Mouse (Mus musculus): ENCODE measurements around the gene Mrpl45. TPM values are rescaled to one million over a fixed set of nuclear protein-coding genes. Genes with fewer than 3 reads are reported as not detected.

Mrpl45 gene
- polyA plus RNA-seq, 1 experiment, result 25.5 TPM

DNA sequence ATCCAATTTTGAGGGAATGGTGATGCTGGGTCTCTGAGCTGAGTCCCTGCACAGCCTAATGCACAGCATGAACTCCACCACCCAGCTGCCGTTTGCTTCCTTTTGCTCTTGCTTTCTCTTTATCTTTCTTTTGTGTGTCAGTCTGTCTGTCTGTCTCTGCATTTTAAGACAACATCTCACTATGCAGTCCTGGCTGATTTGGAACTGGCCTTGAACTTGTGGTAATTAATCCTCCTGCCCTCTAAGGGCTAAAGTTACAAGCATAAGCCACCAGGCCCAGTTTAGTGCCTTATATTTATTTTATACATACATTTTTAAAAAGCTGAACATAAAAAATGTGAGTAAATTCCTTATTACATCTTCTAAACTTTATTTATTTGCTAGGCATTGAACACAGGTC lies 39.5 kb upstream of the Mrpl45 start:
- peaks cover 21% of the 10 kb centered on the region; the same call in 1 of the 2 replicates for H3K4me1 ChIP-seq (ENCODE audit: control insufficient read depth, insufficient read depth, low read length)
- no peaks in the 10 kb centered on the region for H3K36me3 ChIP-seq (ENCODE audit: control insufficient read depth, insufficient read depth, low read length)
- DNase-seq, result no peak
- 49% methylated on average over 1 of the region's 1 CpGs for WGBS
- no peaks in the 10 kb centered on the region for H3K27me3 ChIP-seq (replicated peaks; ENCODE audit: control insufficient read depth, insufficient read depth, low read length)
- H3K4me3 ChIP-seq (ENCODE audit: insufficient read depth, low read depth, low read length), result no peak overlapping the region
- no peak overlapping the region for H3K27ac ChIP-seq (ENCODE audit: insufficient read depth, low read depth, low read length)
- TF ChIP-seq POLR2A (IDR thresholded peaks at IDR 0.05; ENCODE audit: low read depth, low read length) (no peak), CTCF (conservative IDR thresholded peaks at IDR 0.05; ENCODE audit: insufficient read depth, insufficient read length, low read depth, low read length) (no peak)

DNA sequence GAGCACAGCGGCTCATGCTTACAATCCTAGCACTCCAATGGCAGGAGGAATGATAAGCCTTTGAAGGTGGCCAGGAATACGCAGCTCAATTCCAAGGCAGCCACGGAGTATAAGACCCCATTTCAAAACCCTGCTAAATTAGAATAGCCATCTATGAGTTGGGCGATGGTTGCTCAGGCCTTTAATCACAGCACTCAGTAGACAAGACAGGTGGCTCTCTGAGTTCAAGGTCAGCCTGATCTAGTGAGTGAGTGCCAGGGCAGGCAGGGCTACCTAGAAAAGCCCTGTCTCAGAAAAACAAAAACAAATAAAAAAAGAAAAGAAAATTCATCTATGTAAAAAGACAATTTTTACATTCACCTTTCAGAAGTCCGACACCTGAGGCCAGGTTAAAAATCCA lies 38.4 kb upstream of the Mrpl45 start:
- Histone ChIP-seq H3K27me3 (replicated peaks; ENCODE audit: control insufficient read depth, insufficient read depth, low read length) (no peaks in the 10 kb centered on the region), H3K4me1 (ENCODE audit: control insufficient read depth, insufficient read depth, low read length) (peaks cover 21% of the 10 kb centered on the region; the same call in 1 of the 2 replicates), H3K27ac (ENCODE audit: insufficient read depth, low read depth, low read length) (no peak overlapping the region), H3K36me3 (ENCODE audit: control insufficient read depth, insufficient read depth, low read length) (no peaks in the 10 kb centered on the region), H3K4me3 (ENCODE audit: insufficient read depth, low read depth, low read length) (no peak overlapping the region)
- DNase-seq, result no peak
- TF ChIP-seq POLR2A (IDR thresholded peaks at IDR 0.05; ENCODE audit: low read depth, low read length) (no peak), CTCF (conservative IDR thresholded peaks at IDR 0.05; ENCODE audit: insufficient read depth, insufficient read length, low read depth, low read length) (no peak)
- WGBS, result 81% methylated on average over 5 of the region's 5 CpGs

DNA sequence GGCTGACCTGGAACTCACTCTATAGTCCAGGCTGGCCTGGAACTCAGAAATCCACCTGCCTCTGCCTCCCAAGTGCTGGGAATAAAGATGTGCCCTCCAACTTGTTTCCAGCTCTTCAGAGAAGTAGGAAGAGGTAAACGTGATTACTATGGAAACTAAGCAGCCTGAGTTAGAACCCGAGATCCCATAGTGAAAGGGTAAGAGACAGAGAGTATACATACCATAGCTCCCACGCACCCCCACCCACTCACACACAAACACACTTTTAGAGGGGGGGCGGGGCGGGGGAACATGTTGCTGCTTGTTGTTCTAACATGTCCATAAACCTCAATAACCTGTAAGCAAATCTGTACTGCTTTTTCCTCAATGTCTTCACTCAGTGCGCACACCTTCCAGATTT lies 37.1 kb upstream of the Mrpl45 start:
- TF ChIP-seq POLR2A (IDR thresholded peaks at IDR 0.05; ENCODE audit: low read depth, low read length) (no peak), CTCF (conservative IDR thresholded peaks at IDR 0.05; ENCODE audit: insufficient read depth, insufficient read length, low read depth, low read length) (no peak)
- Histone ChIP-seq H3K27me3 (replicated peaks; ENCODE audit: control insufficient read depth, insufficient read depth, low read length) (no peaks in the 10 kb centered on the region), H3K4me3 (ENCODE audit: insufficient read depth, low read depth, low read length) (no peak overlapping the region), H3K36me3 (ENCODE audit: control insufficient read depth, insufficient read depth, low read length) (no peaks in the 10 kb centered on the region), H3K4me1 (ENCODE audit: control insufficient read depth, insufficient read depth, low read length) (peaks cover 21% of the 10 kb centered on the region; the same call in 1 of the 2 replicates), H3K27ac (ENCODE audit: insufficient read depth, low read depth, low read length) (peak overlapping the region; percentile 95; the same call in 1 of the 2 replicates)
- WGBS, result 63% methylated on average over 6 of the region's 6 CpGs
- DNase-seq, result no peak

DNA sequence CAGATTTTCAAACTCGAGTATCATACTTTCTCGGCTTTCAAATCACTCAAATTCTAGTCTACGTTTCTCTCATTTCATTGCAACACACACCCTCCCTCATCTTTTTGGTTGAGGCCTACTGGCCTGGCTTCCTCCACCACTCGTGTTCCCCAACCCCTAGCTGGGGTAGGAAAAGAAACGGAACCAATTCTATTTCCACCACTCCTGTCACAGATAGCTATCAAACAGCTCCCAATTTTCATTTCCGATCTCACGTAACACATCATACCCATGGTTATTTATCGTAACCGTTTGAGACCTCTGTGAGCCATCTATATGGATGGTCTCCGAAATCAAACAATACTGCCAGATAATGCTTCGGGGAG lies 36.5 kb upstream of the Mrpl45 start:
- no peaks in the 10 kb centered on the region for H3K27me3 ChIP-seq (replicated peaks; ENCODE audit: control insufficient read depth, insufficient read depth, low read length)
- 9% methylated on average over 11 of the region's 11 CpGs for WGBS
- peak overlapping the region; percentile 98 for H3K4me3 ChIP-seq (ENCODE audit: insufficient read depth, low read depth, low read length)
- peak overlapping the region; percentile 95 for H3K27ac ChIP-seq (ENCODE audit: insufficient read depth, low read depth, low read length)
- no peak for DNase-seq
- peaks cover 21% of the 10 kb centered on the region; the same call in 1 of the 2 replicates for H3K4me1 ChIP-seq (ENCODE audit: control insufficient read depth, insufficient read depth, low read length)
- H3K36me3 ChIP-seq (ENCODE audit: control insufficient read depth, insufficient read depth, low read length), result no peaks in the 10 kb centered on the region
- TF ChIP-seq POLR2A (IDR thresholded peaks at IDR 0.05; ENCODE audit: low read depth, low read length) (no peak), CTCF (conservative IDR thresholded peaks at IDR 0.05; ENCODE audit: insufficient read depth, insufficient read length, low read depth, low read length) (no peak)

DNA sequence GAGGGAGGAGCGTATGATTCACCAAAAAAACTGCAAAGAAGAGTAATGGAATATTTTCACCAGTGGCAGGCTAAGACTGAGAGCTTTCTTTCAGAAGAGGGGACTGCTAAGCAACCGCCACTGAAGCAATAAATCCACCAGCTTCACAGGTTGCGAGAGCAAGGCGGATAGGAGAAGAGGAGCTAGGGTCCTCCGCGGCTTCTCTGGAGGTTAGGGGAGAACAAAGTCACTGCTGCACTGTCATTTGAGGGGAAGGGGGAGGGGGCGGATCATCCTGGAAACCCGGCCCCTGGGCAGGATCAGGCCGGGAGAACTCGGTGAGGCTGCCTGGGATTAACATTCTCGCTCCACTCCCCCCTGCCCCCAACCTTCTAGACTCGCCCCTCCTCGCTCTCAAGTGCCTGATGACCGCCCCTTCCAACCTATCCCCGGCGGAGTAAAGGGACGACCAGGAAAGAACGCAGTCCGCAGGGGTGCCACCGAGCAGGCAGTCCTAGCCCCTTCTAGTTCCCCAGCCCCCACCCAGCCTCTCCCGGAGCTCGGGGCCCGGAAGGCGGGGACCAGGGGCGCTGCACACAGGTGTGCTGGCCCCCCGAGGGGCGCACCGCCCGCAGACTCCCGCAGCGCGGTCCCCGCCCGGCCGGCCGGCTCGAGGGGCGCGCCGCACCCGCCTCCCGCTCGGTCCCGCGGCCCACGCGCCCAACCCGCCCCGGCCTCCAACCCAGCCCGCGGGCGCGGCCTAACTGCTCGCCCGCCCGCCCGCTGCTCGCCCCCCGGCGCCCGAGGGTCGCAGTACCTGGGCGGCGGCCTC lies 35.9 kb upstream of the Mrpl45 start:
- peak; percentile 52 for DNase-seq
- H3K36me3 ChIP-seq (ENCODE audit: control insufficient read depth, insufficient read depth, low read length), result no peaks in the 10 kb centered on the region
- no peaks in the 10 kb centered on the region for H3K27me3 ChIP-seq (replicated peaks; ENCODE audit: control insufficient read depth, insufficient read depth, low read length)
- TF ChIP-seq CTCF (conservative IDR thresholded peaks at IDR 0.05; ENCODE audit: insufficient read depth, insufficient read length, low read depth, low read length) (no peak), POLR2A (IDR thresholded peaks at IDR 0.05; ENCODE audit: low read depth, low read length) (no peak)
- H3K4me3 ChIP-seq (ENCODE audit: insufficient read depth, low read depth, low read length), result peak overlapping the region; percentile 98
- peaks cover 21% of the 10 kb centered on the region; the same call in 1 of the 2 replicates for H3K4me1 ChIP-seq (ENCODE audit: control insufficient read depth, insufficient read depth, low read length)
- peak overlapping the region; percentile 95 for H3K27ac ChIP-seq (ENCODE audit: insufficient read depth, low read depth, low read length)
- WGBS, result 1% methylated on average over 62 of the region's 64 CpGs

DNA sequence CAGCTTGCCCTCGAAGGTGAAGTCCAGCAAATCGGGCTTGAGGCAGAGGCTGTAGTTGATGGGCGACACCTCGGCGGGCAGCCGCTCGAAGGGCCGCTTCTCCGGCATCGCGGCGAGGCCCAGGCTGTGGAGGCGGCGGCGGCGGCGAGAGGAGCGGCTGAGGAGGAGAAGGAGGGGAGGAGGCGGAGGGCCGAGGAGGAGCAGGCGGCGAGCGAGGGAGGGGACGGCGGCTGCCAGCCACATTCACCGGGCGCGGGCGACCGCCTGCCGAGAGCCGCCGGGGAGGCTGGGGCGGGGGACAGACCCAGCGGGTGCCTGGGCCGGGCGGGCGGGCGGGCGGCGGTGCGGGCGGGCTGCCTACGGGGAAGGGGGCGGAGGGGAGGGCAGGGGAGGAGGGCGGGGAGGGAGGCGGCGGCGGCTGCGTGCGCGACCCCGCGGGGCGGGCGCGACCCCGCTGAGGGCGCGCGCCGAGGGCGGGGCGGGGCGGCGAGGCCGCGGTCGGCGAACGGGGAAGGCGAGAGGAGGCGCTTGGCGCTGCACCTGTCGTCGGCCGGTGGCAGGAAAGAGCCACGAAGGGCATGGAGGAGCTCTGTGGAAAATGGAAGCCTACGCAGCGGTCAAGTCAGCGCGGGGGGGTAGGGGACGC lies 35.2 kb upstream of the Mrpl45 start, which contains the start of gene Npepps:
TSS of gene Npepps (minus strand) at position 423 of the 646 bp plus-strand sequence.
- Histone ChIP-seq H3K36me3 (ENCODE audit: control insufficient read depth, insufficient read depth, low read length) (no peaks in the 10 kb centered on the region), H3K4me3 (ENCODE audit: insufficient read depth, low read depth, low read length) (peak within 1 kb of the TSS; percentile 98), H3K27ac (ENCODE audit: insufficient read depth, low read depth, low read length) (peak within 1 kb of the TSS; percentile 95), H3K4me1 (ENCODE audit: control insufficient read depth, insufficient read depth, low read length) (peaks cover 21% of the 10 kb centered on the region; the same call in 1 of the 2 replicates), H3K27me3 (replicated peaks; ENCODE audit: control insufficient read depth, insufficient read depth, low read length) (no peaks in the 10 kb centered on the region)
- no peak for TF ChIP-seq CTCF (conservative IDR thresholded peaks at IDR 0.05; ENCODE audit: insufficient read depth, insufficient read length, low read depth, low read length)
- TF ChIP-seq POLR2A (IDR thresholded peaks at IDR 0.05; ENCODE audit: low read depth, low read length), result peak; percentile 62
- WGBS, result 1% methylated on average over 69 of the region's 83 CpGs
- peak; percentile 81 for DNase-seq

GRCm38 (mm10) chr11:97282179-97282578 lies 33.3 kb upstream of the Mrpl45 start:
- H3K36me3 ChIP-seq (ENCODE audit: control insufficient read depth, insufficient read depth, low read length), result no peaks in the 10 kb centered on the region
- DNase-seq, result no peak
- peaks cover 20% of the 10 kb centered on the region; the same call in 1 of the 2 replicates for H3K4me1 ChIP-seq (ENCODE audit: control insufficient read depth, insufficient read depth, low read length)
- H3K4me3 ChIP-seq (ENCODE audit: insufficient read depth, low read depth, low read length), result no peak overlapping the region
- H3K27ac ChIP-seq (ENCODE audit: insufficient read depth, low read depth, low read length), result no peak overlapping the region
- WGBS, result 82% methylated on average over 6 of the region's 6 CpGs
- no peaks in the 10 kb centered on the region for H3K27me3 ChIP-seq (replicated peaks; ENCODE audit: control insufficient read depth, insufficient read depth, low read length)
- TF ChIP-seq POLR2A (IDR thresholded peaks at IDR 0.05; ENCODE audit: low read depth, low read length), result no peak
- TF ChIP-seq CTCF (conservative IDR thresholded peaks at IDR 0.05; ENCODE audit: insufficient read depth, insufficient read length, low read depth, low read length), result no peak

Measured in kidney, adult 2 months (tissue).